10 mouse cellular contexts compared by ENCODE assay signal in genomic region chr10:67058702-67059101, GRCm38 (mm10). TPM values are rescaled to one million over a fixed set of nuclear protein-coding genes. Genes with fewer than 3 reads are reported as not detected.
DNase-seq lines count a peak whose midpoint lies in the region; ATAC-seq and TF ChIP-seq lines count a peak whose summit lies in the region.
"Had no signal": no experiment of that assay in that cellular context is flagged by ENCODE, and none has a peak within 500 bp of the region (broad histone marks: within the 10 kb centered on the region; RNA-seq: fewer than 3 reads in every experiment).

No protein-coding gene starts in this region.

- no peaks in the 10 kb centered on the region for H3K27me3 ChIP-seq in heart, postnatal 0 days (ENCODE audit: control insufficient read depth, insufficient read depth, low read length)
- no peaks in the 10 kb centered on the region for H3K27me3 ChIP-seq in lung, embryonic 15.5 days
- no peaks in the 10 kb centered on the region for H3K27me3 ChIP-seq in neural tube, embryonic 14.5 days (ENCODE audit: control insufficient read depth, insufficient read depth, low read length)
- H3K27me3 ChIP-seq: liver, embryonic 15.5 days had no signal

- no peaks in the 10 kb centered on the region for H3K9me3 ChIP-seq in heart, postnatal 0 days (replicated peaks; ENCODE audit: control insufficient read depth, low read length)
- no peaks in the 10 kb centered on the region for H3K9me3 ChIP-seq in lung, embryonic 15.5 days
- H3K9me3 ChIP-seq in neural tube, embryonic 14.5 days (ENCODE audit: control insufficient read depth, low read length) = no peaks in the 10 kb centered on the region
- H3K9me3 ChIP-seq: liver, embryonic 15.5 days had no signal

- ATAC-seq in heart, postnatal 0 days (ENCODE audit: insufficient read depth, low read depth) = no peak; the same call in 1 of the 2 replicates
- ATAC-seq in lung, embryonic 15.5 days (ENCODE audit: borderline replicate concordance, extremely low read depth, low FRiP score, low TSS enrichment) = no peak
- 0 out of 2 replicates have a peak, but pooled peaks have one; percentile 9 for ATAC-seq in neural tube, embryonic 14.5 days (ENCODE audit: low read depth)

- no peak overlapping the region for H3K4me2 ChIP-seq in heart, postnatal 0 days (ENCODE audit: low read depth, low read length)
- H3K4me2 ChIP-seq in lung, embryonic 15.5 days = no peak overlapping the region
- no peak overlapping the region for H3K4me2 ChIP-seq in neural tube, embryonic 14.5 days (ENCODE audit: low read depth, low read length)
- H3K4me2 ChIP-seq: liver, embryonic 15.5 days had no signal

- no peak overlapping the region for H3K9ac ChIP-seq in heart, postnatal 0 days (replicated peaks; ENCODE audit: low read depth, low read length)
- H3K9ac ChIP-seq in lung, embryonic 15.5 days = no peak overlapping the region
- H3K9ac ChIP-seq in neural tube, embryonic 14.5 days (replicated peaks; ENCODE audit: low read depth, low read length) = no peak overlapping the region
- H3K9ac ChIP-seq: liver, embryonic 15.5 days had no signal

- TF ChIP-seq CTCF in heart, postnatal 0 days (IDR thresholded peaks at IDR 0.05; ENCODE audit: low read depth) = no peak

- no peak overlapping the region for H3K4me3 ChIP-seq in heart, postnatal 0 days (ENCODE audit: low read depth, low read length)
- no peak overlapping the region for H3K4me3 ChIP-seq in lung, embryonic 15.5 days
- no peak overlapping the region for H3K4me3 ChIP-seq in neural tube, embryonic 14.5 days (ENCODE audit: low read depth, low read length)
- H3K4me3 ChIP-seq: liver, embryonic 15.5 days had no signal

- no peak for TF ChIP-seq EP300 in heart, postnatal 0 days (IDR thresholded peaks at IDR 0.05; ENCODE audit: low read depth)

- peaks cover 61% of the 10 kb centered on the region for H3K4me1 ChIP-seq in heart, postnatal 0 days (ENCODE audit: control insufficient read depth, insufficient read depth)
- peaks cover 49% of the 10 kb centered on the region for H3K4me1 ChIP-seq in lung, embryonic 15.5 days
- peaks cover 21% of the 10 kb centered on the region; the same call in 1 of the 2 replicates for H3K4me1 ChIP-seq in neural tube, embryonic 14.5 days (ENCODE audit: control insufficient read depth, insufficient read depth, low read length)

- 45% methylated on average over 6 of the region's 6 CpGs for WGBS in heart, postnatal 0 days
- 51% methylated on average over 6 of the region's 6 CpGs for WGBS in lung, embryonic 15.5 days
- WGBS in neural tube, embryonic 14.5 days = 35% methylated on average over 6 of the region's 6 CpGs

- H3K27ac ChIP-seq in heart, postnatal 0 days (ENCODE audit: low read depth) = peak overlapping the region; percentile 60
- H3K27ac ChIP-seq in lung, embryonic 15.5 days = peak overlapping the region; percentile 64
- peak overlapping the region; percentile 68 for H3K27ac ChIP-seq in neural tube, embryonic 14.5 days (ENCODE audit: low read depth, low read length)
- H3K27ac ChIP-seq: liver, embryonic 15.5 days had no signal

- DNase-seq in cerebellum, adult 9-11 months = peak; percentile 58
- no peak for DNase-seq in cerebellum, adult 11-12 months
- no peak for DNase-seq in heart, postnatal 0 days (ENCODE audit: low spot score)
- DNase-seq in heart, adult 8-10 months (ENCODE audit: low spot score) = no peak
- DNase-seq in lung, postnatal 10 days = no peak
- no peak for DNase-seq in layer of hippocampus, postnatal 25 days (ENCODE audit: extremely low spot score in 1 of 2, low spot score in 1 of 2)
- DNase-seq: thymus, adult 18-20 months had no signal

- no peaks in the 10 kb centered on the region for H3K36me3 ChIP-seq in heart, postnatal 0 days (replicated peaks; ENCODE audit: control insufficient read depth, insufficient read depth, low read length)
- no peaks in the 10 kb centered on the region for H3K36me3 ChIP-seq in lung, embryonic 15.5 days
- no peaks in the 10 kb centered on the region for H3K36me3 ChIP-seq in neural tube, embryonic 14.5 days (ENCODE audit: control insufficient read depth, insufficient read depth, low read length)
- H3K36me3 ChIP-seq: liver, embryonic 15.5 days had no signal

RNA-seq across cellular contexts. Expression of gene Jmjd1c, which starts 37.2 kb away (rescaled TPM):
- 42.4 and 55.3 TPM in 2 replicates for total RNA-seq in heart, postnatal 0 days (2014; rRNA removed; ENCODE audit: low replicate concordance)
- 28.1 and 29.0 TPM in 2 replicates for polyA plus RNA-seq in heart, postnatal 0 days (2015; fragmentation: Nextera tagmentation; extraction: Ambion mirVana)
- total RNA-seq in heart, adult 8-10 months (2022) = 10 to 100 TPM; 35.9 to 38.7 (median 37.9) TPM
- 30.7 and 35.2 TPM in 2 replicates for polyA plus RNA-seq in lung, embryonic 15.5 days (2015; fragmentation: Nextera tagmentation; extraction: Ambion mirVana)
- polyA plus RNA-seq in neural tube, embryonic 14.5 days (2014; fragmentation: Nextera tagmentation; extraction: Ambion mirVana) = 62.3 and 67.0 TPM in 2 replicates
- 10 to 100 TPM; 80.3 to 98.6 TPM for total RNA-seq in layer of hippocampus, postnatal 25 days (2021)

RNA-seq across cellular contexts. Expression of gene Reep3, which starts 38.0 kb away (rescaled TPM):
- 24.0 and 26.6 TPM in 2 replicates for total RNA-seq in heart, postnatal 0 days (2014; rRNA removed; ENCODE audit: low replicate concordance)
- 25.6 and 26.8 TPM in 2 replicates for polyA plus RNA-seq in heart, postnatal 0 days (2015; fragmentation: Nextera tagmentation; extraction: Ambion mirVana)
- 10 to 100 TPM; 16.3 to 19.9 (median 17.9) TPM for total RNA-seq in heart, adult 8-10 months (2022)
- 35.7 and 39.3 TPM in 2 replicates for polyA plus RNA-seq in lung, embryonic 15.5 days (2015; fragmentation: Nextera tagmentation; extraction: Ambion mirVana)
- 37.7 and 48.7 TPM in 2 replicates for polyA plus RNA-seq in neural tube, embryonic 14.5 days (2014; fragmentation: Nextera tagmentation; extraction: Ambion mirVana)
- total RNA-seq in layer of hippocampus, postnatal 25 days (2021) = 10 to 100 TPM; 22.8 to 24.2 TPM
